Mouse (Mus musculus): Measurements from ENCODE around the gene Mbnl3.

DNA sequence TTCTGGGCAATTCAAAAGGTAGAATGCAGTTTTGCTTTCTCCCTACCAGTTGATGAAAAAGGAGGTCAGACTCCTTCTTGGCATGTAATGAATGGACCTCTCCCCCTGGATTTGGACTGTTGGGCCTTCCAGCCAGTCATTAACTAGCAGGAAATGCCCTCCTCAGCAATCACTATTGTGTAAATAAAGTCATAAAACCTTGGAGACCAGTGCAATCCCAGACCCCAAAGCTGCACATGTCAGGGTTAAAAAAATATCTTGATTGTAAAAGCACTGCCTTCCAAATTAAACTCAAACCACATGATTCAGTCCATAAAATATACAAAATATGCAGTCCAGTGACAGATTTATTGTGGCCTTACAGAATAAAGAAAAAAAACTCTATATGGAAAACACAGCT is 9.3 kb downstream of the Mbnl3 start:
- TF ChIP-seq CEBPB (IDR thresholded peaks at IDR 0.05; ENCODE audit: insufficient read depth, poor library complexity, severe bottlenecking) (no peak), POLR2A (IDR thresholded peaks at IDR 0.05; ENCODE audit: insufficient read length, low read depth) (no peak), POLR2AphosphoS2 (IDR thresholded peaks at IDR 0.05; ENCODE audit: insufficient read length, low read depth) (no peak), MAX (IDR thresholded peaks at IDR 0.05; ENCODE audit: low read depth) (no peak), E2F4 (IDR thresholded peaks at IDR 0.05; ENCODE audit: insufficient read depth) (no peak), TCF12 (IDR thresholded peaks at IDR 0.05; ENCODE audit: insufficient read depth, poor library complexity, severe bottlenecking) (no peak), USF1 (IDR thresholded peaks at IDR 0.05; ENCODE audit: low read depth) (no peak), MYOD1 (IDR thresholded peaks at IDR 0.05; ENCODE audit: control insufficient read depth in 1 of 3, insufficient read length in 2 of 3, low read depth in 2 of 3) (no peak), TCF3 (IDR thresholded peaks at IDR 0.05; ENCODE audit: insufficient read length, low read depth) (no peak), REST (IDR thresholded peaks at IDR 0.05; ENCODE audit: insufficient read depth, insufficient read length) (no peak)
